Mouse (Mus musculus): Measurements from ENCODE around the gene Cfp.

- TF ChIP-seq POLR2A (IDR thresholded peaks at IDR 0.05; ENCODE audit: borderline replicate concordance, extremely low read depth, low read depth, low read length) (no peak), CTCF (IDR thresholded peaks at IDR 0.05; ENCODE audit: insufficient read depth, low read length) (no peak)
Measured at GRCm38 (mm10) chrX:20929859-20930258, 1.5 kb downstream of the Cfp start.

All from lung, adult 2 months (tissue).